Mouse (Mus musculus): ENCODE measurements at regions not wholly inside any gene's neighbourhood (a gene's known extent, or its start where the extent isn't known, plus 50 kb on each side); places are given as distances from the start of the nearest gene placed in this dataset.

GRCm38 (mm10) chr15:96836670-96837069 is 137.1 kb upstream of the Slc38a2 start:
- TF ChIP-seq CTCF (IDR thresholded peaks at IDR 0.05; ENCODE audit: insufficient read depth, low read depth, low read length) (no peak), POLR2A (IDR thresholded peaks at IDR 0.05; ENCODE audit: insufficient read depth, low read depth, low read length) (no peak)

All from olfactory bulb, adult 2 months (tissue).